Mouse (Mus musculus) monocyte, adult 2 months (primary cell): ENCODE measurements around the gene Bfar.
"Not testable (repeated sequence)": the region's sequence is repeated elsewhere in the genome, so short reads cannot be mapped to it uniquely, and the experiment has no call there.

ENCODE experiments used
- DNase-seq, 2 experiments: peaks; one replicate each; pipeline ENCODE4 v3.0.0; 2022; ENCODE audit warnings: low spot score in 2 of 2, low read depth in 1 of 2

Bfar gene

DNA sequence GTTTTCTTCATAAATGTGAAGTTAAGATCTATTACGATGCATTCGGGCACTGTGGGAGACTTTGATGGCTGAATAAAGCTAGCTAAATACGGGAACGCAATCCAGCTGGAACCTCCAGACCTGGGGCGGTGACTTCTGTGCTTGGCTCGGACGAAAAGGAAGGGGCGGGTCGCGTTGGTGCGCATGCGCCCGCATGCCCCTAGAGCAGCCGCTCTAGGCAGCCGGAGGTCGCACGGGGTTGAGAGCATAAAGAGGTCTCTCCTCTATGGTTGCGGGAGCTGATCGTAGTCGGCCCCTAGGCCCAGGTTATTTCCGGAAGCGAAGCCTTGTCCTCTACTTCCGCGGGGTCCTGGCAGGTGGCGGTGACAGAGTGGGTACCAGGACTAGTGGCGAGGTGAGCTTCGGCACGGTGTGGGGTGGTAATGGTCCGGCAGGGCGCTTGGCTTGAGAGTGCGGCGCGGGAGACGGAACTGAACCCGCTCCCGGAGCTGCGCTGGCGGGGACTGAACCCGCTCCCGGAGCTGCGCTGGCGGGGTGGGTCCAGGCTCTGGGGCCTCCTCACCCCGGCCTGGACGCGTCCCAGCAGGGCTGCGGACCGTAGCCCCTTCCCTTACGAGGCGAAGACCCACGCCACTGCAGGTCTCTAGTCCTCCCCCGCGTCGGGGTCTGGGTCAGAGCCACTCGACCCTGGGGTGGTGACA lies at the start of gene Bfar, which contains the start of gene 3110001I22Rik:
Gene Bfar (plus strand): TSS at position 174 of the 701 bp plus-strand sequence.
Gene 3110001I22Rik (plus strand): TSS at position 245 of the 701 bp plus-strand sequence.
- peak; percentile 59 to 80 for DNase-seq

DNA sequence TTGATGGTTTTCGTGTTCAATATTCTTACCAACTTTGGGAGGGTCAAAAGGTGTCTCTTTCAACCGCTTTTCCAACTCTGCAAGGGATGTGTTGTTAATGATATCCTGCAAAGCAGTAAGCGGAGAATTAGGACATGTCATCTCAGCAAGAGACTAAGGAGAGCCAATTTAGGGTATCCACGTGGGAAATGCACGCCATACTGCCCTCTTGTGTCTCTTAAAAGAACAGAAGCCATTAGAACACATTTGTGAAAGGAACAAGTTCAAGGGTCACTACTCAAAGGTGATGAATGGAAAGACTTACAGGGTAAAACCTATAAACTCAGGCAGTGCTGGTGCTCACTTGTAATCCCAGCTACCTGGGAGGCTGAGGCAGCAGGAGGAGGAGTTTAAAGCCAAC lies 43.3 kb upstream of the Bfar start:
- DNase-seq, result no peak

DNA sequence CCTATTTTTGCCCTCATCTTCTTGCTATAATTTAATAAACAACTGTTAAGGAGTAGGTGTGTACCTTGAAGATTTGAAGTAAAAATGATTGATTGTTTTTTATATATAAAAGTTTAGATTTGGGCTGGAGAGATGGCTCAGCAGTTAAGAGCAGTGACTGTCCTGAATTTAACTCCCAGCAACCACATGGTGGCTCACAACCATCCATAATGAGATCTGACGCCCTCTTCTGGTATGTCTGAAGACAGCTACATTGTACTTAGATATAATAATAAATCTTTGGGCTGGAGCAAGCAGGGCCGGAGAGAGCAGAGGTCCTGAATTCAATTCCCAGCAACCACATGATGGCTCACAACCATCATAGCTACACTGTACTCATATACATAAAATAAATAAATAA lies 33.5 kb upstream of the Bfar start:
- not testable (repeated sequence) for DNase-seq

DNA sequence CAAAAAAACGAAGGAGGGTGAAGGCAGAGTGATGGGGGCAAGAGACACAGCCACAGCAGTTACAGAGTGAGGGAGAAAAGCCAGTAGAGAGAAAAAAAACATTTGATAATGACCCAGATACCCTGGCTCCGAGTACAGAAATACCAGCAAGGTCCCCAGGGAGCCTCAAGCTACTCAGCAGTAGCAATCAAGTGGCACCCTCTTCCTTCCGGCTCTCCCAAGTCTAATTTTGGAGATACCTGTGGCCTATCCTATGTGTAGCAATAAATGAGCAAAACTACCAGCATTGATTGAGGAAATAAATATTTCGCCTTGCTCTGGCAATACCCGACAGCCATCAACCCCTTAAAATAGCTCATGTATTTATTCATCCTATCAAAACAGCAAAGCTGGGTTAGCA lies 32.1 kb upstream of the Bfar start:
- DNase-seq, result no peak

DNA sequence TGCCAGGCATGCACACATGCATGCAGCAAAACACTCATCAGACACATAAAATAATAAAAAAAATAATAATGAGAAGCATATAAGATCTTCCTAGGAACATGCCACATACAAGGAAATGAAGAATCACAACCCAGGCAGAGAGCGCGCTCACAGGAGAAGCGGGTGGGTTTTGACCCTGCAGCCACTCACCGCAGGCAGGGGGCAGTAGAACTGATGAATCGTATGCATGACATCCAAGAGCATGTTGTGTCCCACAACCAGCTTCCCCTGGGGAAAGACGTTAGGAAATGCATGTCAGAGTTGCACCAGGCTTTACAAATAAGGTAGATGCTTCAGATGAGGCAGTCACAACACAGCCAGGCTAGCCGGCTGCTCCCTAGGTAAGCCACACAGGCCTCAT lies 31.6 kb upstream of the Bfar start:
- no peak for DNase-seq

DNA sequence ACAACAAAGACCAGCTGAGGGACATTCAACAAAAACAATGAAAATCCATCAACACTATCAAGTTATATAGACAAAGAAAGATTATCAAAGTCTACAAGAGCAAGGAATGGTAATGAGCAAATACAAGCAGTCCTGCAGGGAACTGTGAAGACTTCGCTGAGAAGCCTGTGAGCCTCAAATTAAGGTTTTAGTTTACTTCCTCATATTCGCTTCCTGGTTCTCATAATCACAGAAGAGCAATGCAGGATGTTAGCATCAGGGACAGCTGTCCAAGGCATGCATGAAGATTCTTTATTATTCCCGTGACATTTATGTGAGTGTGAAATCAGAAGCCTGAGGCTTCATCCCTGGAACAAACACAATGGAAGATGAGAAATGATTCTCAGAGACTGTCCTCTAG lies 27.2 kb upstream of the Bfar start:
- DNase-seq, result no peak

DNA sequence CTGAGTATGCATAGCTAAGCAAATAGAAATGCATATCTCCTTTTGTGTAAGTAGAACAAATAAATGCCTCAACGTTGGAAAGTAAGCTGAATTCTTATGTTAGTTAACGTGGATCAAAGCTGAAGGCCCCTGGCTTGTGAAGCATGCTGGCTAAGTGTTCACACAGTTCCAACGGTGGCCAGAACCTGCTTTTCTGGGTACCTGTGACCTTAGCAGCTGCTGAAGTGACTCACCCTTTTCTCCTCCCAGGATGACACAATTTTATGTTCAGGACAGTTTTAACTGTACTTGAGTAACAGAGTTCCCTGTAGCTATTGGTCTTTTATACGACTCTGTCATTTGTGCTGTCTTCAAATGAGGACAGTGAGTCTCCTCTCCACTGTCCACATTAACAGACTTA lies 25.7 kb upstream of the Bfar start:
- DNase-seq, result no peak

DNA sequence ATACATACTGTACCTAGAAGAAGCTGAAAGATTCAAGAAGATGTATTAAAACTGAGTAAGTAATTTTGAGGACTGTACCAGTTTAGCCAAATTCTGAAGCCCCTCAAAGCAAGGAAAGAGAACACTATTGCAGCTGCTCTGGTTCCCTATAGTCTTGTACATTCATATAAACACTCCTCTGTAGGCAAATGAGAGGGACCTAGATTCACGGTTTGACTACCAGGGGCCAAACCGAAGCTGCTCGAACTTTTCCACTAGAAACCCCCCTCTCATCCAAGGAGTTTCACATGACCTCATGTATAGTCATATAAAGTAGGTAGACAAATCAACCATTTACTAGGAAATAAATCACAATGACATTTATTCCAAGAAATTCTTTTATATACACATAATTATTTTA lies 12.8 kb upstream of the Bfar start:
- no peak for DNase-seq

DNA sequence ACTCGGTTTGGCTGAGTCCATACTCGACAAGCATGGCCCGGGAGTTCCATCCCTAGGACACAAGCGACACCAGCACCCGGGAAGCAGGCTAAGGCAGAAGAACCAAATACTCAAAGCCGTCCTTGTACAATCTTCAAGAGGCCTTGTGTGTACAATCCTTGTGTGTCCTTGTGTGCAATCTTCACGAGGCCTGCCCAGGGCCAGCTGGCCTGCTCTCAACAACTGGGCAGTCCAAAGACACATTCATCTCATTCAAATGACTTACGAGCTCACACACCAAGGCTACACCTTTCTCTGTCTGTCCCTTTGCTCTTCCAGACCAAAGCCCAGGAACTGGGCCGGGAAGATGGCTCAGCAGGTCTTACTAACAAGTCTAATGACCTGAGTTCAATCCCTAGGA lies 10.9 kb upstream of the Bfar start:
- no peak for DNase-seq

DNA sequence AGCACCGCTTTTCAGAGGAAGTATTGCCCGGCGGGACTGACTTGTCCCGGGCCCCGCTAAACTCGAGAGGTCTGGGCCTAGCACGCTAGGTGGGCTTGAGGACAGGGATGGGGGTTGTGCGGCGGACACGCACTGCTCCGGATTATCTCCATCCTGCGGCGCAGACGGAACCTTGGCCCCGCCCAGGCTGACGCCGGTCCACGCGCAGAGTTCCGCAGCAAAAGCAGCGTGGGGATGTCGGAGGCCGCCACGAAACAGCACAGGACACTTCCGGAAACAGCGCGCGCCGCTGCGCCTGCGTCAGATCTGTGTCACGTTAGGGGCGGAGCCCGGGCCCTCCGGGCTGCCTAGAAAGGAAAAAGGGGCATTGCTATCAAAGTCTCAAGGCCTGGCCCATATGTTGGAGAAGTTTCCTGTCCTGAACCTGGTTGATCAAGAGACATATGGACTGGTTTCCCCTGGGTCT lies 3.7 kb upstream of the Bfar start, which contains the start of gene Parn:
Gene Parn (minus strand): TSS at position 293 of the 466 bp plus-strand sequence.
- peak; percentile 83 to 93 for DNase-seq

DNA sequence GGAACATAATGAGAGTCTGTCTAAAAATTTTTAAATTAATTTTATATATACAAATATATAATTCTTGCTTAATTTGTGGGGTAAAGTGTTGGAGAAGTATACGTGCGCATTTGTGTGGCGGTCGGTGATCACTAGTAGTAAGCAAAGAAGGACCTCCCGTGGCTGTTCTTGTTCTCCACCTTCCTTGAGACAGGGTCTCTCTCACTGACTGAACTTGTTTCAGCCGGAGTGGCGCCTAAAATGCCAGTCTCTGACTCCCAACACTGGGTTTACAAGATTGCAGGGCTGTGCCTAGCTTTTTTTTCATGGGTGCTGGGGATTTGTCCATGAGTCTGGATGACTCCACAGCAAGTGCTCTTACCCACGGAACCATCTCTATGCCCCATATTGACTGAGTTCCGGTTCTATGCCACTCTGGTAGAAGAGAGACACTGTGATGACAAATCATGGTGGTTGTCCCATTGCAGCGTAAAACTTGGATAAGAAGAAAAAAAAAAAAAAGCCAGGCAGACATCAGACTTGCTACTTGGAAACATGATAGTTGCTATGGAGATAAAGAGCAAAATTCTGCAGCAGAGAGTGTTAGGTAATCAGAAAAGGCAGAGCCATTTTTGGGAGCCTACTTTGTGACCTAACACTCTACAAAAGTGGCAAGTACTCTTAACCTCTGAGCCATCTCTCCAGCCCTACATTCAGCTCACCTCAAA lies 3.1 kb upstream of the Bfar start:
- DNase-seq, result no peak

DNA sequence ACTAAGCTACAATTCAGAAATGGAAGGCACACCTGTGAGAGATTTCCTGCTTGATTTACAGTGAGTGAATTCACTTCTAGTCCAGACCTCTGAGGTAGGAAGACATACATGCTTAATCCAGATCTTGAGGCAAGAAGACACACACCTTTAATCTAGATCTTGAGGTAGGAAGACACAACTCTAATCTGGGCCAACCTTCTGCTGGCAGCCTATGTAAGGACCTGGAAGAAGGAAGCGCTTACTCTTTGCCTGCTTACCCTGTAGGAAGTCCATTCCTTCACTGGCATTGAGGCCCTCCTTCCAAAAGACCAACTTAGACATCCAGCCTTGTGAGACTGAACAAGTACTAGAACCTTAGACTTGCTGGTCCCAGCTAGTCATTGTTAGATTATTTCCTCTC lies 2.4 kb upstream of the Bfar start:
- no peak for DNase-seq

DNA sequence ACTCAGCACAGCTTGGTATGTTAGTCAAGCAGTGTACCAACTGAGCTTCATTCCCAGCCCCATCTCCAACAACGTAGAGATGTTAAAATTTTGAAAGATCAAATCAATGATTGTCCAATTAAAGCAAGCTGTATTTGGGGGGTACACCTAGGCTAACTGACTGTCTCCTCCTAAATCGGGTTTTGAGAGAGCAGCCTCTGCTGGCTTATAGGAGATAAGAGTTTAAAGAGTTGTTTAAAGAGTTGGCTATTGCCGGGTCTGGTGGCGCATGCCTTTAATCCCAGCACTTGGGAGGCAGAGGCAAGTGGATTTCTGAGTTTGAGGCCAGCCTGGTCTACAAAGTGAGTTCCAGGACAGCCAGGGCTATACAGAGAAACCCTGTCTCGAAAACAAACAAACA lies 762 bp upstream of the Bfar start:
- not testable (repeated sequence) for DNase-seq

DNA sequence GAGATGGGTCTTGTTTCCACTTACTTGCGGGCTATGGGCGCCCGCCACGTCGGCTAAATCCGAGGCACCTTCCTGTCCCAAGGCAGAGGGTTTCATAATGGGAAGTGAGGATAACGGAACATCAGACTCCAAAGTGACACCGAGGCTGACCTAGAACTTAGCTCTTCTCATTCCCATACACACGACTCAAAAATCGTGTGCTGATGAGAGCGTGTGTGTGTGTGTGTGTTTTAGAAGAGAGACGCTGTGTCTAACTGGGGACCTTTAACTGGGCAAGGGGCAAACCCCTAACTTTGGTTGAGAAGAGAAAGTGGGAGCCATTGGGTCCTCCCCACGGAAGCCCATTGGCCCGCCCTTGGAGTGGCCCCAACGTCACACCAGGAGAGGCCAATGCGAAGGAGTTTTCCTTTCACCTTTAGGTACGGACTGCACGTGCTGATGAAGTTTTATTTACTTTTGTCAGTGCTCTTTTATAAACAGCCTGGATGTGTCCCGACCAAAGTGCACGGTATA lies 784 bp downstream of the Bfar start:
- peak; percentile 29 to 70 for DNase-seq

DNA sequence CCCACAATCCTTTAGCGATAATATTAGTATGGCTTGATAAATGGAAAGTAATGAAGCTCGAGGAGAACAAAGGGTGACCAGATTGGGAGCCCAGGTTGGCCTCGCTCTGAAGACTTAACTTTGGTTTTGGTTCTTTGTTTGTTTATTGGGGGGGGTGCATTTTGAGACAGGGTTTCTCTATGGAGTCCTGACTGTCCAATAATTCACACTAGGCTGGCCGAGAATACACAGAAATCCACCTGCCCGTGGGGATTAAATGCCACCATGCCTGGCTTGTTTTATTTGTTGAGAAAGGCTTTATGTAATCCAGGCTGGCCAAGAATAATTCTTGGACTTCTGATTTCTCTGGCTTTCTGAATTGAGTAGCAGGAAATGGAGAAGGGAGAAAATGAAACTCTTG lies 1.5 kb downstream of the Bfar start:
- no peak for DNase-seq

DNA sequence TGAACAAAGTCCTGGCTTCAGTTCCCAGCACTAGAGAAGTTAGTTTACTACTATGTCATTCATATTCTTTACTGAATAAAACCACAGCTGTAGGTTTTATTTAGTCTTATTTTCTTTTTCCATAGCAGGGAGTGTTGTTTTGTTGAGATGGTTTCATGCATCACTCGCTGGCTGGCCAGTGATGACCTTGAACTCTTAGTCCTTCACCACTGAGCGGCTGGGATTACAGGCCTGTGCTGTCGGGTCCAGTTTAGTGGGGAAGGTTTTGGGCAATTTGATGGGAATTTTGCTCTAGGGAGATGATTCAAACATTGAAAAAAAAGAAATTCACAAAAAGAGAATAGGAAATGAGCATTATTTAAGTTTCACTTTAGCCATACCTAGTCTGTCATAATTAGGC lies 2.9 kb downstream of the Bfar start:
- DNase-seq, result no peak

DNA sequence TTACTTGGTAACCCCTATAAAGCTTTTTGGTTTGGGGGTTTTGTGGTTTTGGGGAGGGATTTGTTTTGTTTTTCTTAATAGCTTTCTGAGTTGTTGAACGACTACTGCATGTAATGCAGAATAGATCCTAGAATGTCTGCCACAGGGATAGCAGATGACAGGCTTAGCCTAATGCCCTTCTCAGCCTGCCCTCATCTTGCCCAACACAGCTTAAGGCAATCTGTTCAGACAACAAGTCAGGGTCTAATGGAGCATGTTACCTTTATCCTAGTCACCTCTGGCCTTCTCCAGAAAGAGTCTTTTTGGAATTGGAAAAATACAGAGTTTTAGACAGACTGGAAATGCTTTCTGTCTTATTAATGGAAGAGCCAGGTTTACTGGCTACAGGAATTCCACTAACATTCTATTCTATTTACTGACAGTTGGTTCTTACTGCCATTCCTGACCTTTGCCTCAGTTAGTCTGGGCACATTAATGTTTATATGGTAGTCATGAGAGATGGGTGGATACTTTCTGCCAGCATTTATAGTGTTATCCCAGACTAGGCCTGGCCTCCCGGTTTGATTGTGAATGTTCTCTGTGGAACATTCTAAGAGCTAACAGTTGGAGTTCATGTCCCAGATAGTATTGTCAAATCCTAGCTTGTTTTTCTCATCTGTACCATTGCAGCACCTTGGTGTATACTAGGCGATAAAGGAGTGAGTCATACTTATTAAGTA lies 7.1 kb downstream of the Bfar start:
- DNase-seq, result no peak

DNA sequence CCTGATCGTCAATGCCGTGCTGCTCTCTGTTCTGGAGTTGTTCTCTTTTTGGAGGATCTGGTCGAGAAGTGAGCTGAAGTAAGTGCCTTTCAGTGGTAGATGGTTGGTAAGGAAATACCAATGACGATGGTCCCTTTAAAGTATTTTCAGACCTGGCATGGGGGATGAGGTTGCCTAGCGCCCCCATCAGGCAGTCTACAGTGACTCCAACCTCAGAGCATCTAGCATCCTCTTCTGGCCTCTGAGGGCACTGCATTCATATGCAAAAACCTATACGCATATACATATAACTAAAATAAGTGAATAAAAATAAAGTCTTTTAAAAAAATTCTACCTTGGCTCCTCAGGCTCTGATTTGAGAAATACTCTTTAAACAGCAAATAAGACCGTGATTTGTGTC lies 27.3 kb downstream of the Bfar start:
- DNase-seq, result no peak

DNA sequence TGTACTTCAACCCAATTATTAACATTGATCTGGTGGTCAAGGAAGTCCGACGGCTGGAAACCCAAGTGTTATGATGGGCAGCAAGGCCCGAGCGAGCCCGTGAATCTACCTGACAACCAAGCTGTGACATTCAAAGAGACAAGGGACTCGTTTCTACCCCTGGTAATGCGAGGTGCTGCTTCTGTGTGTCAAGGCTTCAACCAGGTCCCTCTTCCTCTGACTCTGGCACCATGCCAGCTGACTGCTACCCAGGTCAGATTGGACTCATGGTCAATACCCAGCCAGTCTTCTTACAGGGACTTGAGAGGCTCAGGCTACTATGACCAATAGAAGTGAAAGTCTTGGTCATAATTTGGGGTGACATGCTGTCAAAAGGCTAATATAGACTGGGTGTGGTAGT lies 30.5 kb downstream of the Bfar start:
- DNase-seq, result no peak

DNA sequence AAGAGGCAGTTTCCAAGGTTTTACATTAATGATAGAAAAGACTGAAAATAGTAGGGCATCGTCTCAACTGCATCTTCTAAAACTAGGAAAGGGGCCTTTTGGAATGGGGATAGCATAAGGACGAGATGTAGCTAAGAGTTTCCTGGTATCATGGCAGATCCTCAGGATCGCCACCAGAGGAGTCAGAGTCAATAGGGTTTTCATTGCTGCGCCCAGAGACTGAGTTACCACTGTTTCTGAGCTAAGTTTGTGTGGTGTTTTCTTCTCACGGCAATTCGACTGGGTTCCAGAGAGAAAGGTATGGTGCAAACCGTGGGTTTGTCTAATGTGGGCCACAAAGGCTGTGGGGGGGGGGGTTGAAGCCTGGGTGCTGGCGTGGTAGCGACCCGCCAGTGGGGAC lies 33.0 kb downstream of the Bfar start:
- DNase-seq, result no peak

DNA sequence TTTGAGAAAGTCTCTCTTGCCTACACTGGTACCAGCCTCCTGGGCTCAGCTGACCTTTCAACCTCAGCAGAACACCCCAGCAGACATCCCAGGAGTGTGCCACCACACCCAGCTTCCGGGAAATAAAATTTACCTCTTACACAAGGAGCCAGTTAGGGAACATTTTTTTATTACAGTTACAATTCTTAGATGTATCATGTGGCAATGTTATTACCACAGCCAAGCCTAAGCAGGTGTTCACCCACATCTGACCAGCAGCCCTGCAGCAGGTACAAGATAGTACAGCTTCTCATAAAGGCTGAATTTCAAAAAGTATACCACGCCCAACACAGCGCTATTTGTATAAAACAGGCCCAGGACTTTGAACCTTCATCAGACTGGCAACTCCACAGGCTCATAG lies 43.3 kb downstream of the Bfar start:
- DNase-seq, result no peak
